Mouse (Mus musculus) frontal cortex, postnatal 36 days (tissue): ENCODE measurements around the gene Ptpn9.

Experiments
- DNase-seq, 2 experiments: peaks; one replicate each; pipeline ENCODE4 v3.0.0; 2022; ENCODE audit warnings: low spot score in 2 of 2

Ptpn9 gene

GRCm38 (mm10) chr9:57013756-57014155, 19.0 kb downstream of the Ptpn9 start:
- no peak for DNase-seq

- no peak for DNase-seq
Observed at GRCm38 (mm10) chr9:57014766-57015165, 20.0 kb downstream of the Ptpn9 start.

DNA sequence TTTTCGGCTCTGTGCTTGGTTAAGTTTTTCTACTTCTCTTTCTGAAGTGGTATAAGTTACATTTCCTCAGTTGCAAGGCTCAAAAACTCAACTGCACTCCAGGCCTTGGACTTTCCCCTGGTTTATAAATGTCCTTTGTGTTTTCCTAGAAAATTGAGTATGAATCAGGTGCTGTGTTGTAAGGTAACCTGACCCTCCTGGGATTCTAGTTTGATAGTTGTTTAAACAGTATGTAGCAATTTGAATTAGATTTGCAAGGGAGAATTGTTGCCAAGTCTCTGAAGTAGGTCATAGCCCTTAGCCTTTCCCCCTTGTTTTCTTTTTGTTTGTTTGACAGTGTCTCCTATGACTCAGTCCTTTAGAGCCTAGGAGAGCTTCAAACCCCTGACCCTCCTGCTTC, 22.9 kb downstream of the Ptpn9 start:
- no peak for DNase-seq

GRCm38 (mm10) chr9:57031756-57032155, 37.0 kb downstream of the Ptpn9 start:
- DNase-seq, result peak; percentile 33 to 46

- DNase-seq, result peak; percentile 8 to 78
Observed at GRCm38 (mm10) chr9:57056237-57056636, 61.5 kb downstream of the Ptpn9 start.

GRCm38 (mm10) chr9:57064164-57064563, 69.4 kb downstream of the Ptpn9 start:
- no peak for DNase-seq

- DNase-seq, result no peak
Observed at GRCm38 (mm10) chr9:57068266-57068665, 73.5 kb downstream of the Ptpn9 start.

DNA sequence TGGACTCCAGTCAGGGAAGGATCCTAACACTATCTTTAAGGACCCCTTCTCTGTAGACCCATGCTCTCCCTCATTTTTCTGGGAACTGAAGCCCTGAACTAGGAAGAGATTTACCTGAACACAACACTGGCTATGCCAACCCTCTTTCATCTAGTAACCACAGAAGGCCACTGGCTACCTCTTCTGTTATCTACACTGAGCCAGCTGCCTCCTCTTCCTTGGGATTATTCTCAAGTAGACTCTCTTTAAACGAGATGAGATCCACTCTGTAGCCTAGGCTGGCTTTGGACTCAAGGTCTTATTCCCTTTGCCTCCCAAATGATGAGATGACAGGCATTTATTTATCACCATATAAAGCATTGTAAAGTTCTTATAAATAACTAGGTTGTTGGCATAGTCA, 75.5 kb downstream of the Ptpn9 start:
- DNase-seq, result no peak

DNA sequence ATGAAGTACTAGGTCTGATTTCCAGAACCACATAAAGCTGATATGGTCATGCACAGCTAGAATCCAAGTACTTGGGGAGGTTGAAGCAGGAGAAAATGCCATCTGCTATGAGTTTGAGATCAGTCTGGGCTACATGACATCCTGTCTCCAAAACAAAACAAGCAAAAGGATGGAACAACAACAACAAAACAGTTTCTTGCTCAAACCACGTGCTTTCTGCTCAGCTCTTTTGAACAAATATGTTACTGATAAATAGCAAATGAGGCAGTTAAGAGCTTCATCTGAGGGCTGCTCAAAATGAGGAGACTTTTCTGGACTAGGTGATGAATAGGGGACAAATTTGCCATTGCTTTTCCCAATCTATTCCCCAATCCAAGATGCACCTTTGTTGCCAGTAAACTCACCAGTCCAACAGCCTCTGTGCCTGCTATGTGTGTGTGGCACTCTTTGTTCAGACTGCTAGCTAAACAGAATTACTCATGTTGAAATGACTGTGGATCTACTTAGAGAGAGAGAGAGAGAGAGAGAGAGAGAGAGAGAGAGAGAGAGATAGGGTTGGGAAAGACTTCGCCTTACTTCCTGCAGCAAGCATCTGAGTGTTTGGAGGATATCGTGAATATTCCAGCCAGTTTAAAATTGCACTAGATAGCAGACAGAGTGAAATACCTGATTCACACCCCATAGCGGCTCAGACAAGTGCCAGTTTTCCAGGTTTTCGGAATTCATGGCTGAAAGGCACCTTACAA, 76.2 kb downstream of the Ptpn9 start:
- DNase-seq, result no peak

DNA sequence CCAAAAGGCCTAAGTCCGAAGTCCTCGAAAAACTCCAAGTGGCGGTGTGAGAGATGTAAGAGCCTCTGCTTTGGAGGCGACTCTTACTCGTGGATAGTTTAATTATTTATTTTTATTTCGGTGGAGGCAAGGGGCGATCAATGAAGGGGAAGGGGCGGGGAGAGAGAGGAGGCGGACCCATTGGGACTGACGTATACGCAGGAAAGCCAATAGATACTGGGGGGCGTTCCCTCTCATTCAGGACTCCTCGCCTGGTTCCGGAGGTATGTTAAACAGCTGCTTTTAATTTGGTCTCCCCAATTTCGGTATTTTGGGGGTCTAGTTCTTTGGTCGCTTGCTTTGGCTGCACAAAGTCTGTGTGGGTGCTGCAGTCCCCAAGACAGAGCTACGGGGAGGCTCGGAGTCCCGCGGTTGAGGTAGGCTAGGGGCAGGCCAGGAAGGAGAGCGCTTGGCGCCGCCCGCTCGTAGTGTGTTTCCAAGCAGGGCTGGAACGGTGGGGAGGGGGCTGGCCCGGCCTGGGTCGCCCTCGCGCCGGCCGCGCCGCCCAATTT, 77.2 kb downstream of the Ptpn9 start, which contains the start of gene Sin3a:
Gene Sin3a, plus strand, starts transcription at position 240 of the 551 bp plus-strand sequence.
- peak; percentile 70 to 76 for DNase-seq

GRCm38 (mm10) chr9:57072526-57072988, 77.8 kb downstream of the Ptpn9 start:
- DNase-seq, result no peak

- DNase-seq, result peak; percentile 95 to 98
Observed at GRCm38 (mm10) chr9:57072989-57073789, 78.5 kb downstream of the Ptpn9 start.

DNA sequence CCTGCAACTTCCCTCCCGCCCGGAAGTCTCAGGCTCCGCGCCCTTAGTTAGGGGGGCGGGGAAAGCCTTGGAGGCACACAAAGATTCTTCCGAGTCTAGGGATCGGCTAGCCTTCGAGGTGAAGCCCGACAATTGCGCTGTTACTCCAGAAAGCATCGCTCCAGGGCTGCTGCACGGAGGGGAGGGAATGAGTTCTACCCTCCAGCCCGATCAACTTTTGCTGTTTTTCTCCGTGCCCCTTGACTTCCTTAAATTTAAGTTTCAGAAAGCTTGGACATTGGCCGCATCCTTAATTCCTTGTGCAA, 79.0 kb downstream of the Ptpn9 start:
- DNase-seq, result no peak

DNA sequence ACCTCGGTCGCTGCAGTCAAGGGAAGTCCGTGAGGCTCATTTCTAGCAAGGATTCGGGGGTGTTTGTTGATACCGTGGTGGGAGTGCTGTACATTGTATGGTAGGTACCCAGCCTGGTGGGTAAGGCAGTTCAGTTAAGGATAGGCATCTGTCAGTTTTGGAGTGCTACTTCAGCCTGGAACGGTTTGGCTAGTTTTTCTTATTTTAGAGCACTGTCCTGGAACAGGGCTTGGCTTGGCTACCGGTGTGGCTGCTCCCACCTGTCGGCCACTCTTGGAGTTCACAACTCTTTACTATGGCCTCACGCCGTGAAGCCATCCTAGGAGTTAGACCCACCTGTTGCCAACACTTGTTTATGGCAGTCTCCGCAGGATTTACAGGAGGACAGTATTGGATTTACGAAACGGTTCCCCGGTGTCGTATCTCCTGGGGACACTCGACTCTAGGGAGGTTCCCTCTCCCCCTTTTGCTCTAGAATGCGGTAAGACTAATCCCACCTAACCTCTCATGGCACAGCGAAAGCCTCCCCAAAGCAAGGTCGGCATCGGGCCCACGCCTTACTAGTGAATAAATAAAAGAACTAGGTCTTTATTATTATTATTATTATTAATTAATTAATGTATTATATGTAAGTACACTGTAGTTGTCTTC, 79.6 kb downstream of the Ptpn9 start:
- peak in 1 of 2 experiments; percentile 10 for DNase-seq

DNA sequence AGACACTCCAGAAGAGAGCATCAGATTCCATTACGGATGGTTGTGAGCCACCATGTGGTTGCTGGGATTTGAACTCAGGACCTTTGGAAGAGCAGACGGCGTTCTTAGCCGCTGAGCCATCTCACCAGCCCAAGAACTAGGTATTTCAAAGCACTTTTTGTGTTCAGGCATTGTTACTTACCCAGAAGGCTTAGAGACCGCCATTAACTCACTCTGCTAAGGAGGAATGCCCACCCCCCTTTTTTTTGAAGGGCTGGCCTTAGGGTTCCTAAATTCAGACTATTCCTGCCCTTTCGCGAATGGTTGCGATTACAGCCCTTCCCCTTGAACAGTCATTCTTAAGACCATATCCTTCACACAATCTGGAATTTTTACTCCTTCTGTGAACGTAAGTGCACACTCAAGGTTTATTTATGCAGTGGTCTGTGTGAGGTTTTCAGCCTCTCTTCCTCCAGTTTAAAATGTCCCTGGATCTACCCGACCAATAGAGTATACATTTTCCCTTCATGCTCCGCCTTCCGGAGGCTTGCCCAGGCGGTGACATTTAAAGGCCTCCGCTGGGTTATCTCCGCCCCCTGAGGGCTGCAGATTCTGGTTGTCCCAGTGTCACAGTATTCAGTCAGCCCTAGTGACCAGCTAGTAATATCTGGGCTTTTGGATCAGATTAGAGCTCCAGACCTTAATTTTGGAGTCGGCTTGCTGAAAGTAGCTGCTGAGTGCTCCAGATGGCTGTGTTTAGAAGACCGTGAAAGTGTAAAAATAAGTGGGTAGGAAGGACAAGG, 80.3 kb downstream of the Ptpn9 start:
- no peak for DNase-seq

DNA sequence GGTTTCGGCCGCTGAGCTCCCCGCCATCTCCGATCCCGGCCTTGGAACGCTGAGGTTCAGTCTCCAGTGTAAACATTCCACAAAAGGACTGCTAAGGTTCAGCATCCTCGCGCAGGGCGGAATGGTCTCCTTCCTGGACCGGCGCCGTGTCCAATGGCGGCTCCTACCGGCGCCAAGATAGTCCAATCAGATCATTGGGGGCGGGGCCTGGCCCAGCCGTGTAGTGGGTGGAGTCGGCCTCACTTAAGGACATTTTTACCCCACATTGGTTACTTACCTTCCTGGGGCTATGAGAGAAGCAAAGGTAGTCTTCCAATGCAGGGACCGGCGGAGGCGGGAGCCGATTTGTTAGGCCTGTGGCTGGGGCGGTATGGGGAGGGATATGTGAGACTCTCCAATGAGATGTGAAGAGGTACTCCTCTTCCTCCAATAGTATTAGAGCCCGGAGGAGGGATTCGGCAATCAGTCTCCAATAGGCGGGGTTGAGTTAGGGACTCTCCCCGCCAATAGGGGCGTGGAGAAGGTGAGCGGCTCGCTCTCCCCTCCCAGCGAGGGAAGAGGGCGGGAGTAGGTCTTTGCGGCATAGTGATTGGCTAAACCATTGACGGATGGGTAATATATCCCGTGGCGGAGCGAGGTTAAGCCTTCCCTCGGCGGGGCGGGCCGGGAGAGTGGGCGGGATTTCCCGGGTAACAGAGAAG, 81.1 kb downstream of the Ptpn9 start:
- peak; percentile 97 to 98 for DNase-seq

DNA sequence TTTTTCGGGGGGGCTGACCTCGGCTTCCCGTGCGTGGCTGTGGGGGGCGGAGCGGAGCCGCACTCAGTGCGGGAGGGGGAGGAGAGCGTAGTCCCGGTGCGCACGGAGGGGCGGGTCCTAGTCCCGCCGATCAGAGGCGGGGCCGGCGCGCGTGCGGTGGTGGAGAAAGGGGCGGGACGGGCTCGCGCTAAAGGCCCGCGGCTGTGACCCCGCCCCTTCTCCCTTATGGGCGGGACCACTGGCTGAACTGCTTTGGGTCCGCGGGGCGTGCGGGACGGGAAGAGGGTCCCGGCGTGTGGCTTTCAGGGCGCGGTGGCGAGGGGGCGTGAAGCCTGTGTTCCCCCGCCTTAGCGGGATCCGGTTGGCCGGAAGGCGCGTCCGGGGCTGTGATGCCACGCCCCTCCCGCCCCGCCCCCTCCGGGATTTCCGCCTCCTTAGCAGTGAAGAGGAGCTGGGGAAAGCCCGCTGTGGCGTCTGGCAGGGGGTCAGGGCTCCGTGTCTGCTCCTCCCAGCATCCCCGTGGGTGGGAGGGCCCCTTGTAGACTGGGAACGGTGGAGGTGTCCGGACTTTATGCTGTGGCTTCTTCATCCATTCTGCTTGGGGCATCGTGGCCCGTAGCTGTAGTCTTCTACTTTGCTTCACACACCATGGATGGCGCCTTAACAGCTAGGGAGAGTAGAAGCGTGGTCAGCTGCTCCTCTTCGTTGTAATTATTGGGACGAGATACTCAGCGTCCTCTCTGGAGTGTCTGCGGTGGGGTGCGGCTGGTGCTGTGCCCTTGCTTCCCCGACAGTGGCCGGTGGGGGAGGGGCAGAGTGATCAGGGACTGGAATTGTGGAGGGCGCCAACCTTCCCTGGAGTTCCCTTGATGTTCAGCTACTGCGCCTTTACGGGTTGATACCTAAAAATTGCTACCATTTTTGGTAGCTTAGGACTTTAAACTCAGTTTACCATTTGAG, 82.3 kb downstream of the Ptpn9 start:
- DNase-seq, result peak; percentile 89 to 90

DNA sequence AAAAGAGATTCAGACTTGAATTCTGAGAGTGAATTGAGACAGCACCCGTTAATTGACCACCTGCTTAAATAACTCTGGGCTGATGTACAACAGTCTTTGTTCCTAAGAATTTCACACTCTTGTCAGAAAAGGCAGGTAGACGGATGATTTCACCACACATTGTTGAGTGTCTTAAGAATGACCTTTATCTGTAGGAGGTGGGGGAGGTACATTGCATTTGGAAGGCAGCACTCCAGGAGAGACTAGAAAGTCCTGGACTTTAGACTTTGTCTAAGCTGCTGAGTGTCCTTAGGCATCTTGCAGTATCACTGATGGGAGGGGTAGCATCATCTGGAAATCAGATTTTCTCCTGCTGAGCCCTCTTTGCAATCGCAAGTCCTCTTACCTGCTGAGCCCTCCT, 87.5 kb downstream of the Ptpn9 start:
- DNase-seq, result no peak
